Mouse (Mus musculus) midbrain, embryonic 15.5 days (tissue): ENCODE measurements around the gene Gabrb2. TPM values are rescaled to one million over a fixed set of nuclear protein-coding genes. Genes with fewer than 3 reads are reported as not detected.

Source experiments
- ATAC-seq: fragments of 200-750 bp; cut with Nextera tagmentation; replicated peaks from 2 replicates; pipeline ENCODE4 v1.8.0; 2017; ENCODE audit warnings: moderate TSS enrichment
- H3K27ac ChIP-seq: fragments of 300-500 bp; sonication (generic); 2 replicates; pipeline ENCODE4 v1.5.1; 2015; ENCODE audit warnings: mild to moderate bottlenecking, inconsistent platforms
- H3K27me3 ChIP-seq: fragments of 300-500 bp; sonication (generic); replicated peaks from 2 replicates; pipeline ENCODE4 v1.6.1; 2015; ENCODE audit warnings: inconsistent platforms
- H3K36me3 ChIP-seq: fragments of 300-500 bp; sonication (generic); replicated peaks from 2 replicates; pipeline ENCODE4 v1.6.1; 2015; ENCODE audit warnings: inconsistent platforms
- H3K4me1 ChIP-seq: fragments of 300-500 bp; sonication (generic); 2 replicates; pipeline ENCODE4 v1.6.1; 2015; ENCODE audit warnings: inconsistent platforms
- H3K4me2 ChIP-seq: fragments of 300-500 bp; sonication (generic); 2 replicates; pipeline ENCODE4 v1.6.1; 2015; ENCODE audit warnings: inconsistent platforms, mild to moderate bottlenecking, moderate library complexity
- H3K4me3 ChIP-seq: fragments of 300-500 bp; sonication (generic); 2 replicates; pipeline ENCODE4 v1.5.1; 2015; ENCODE audit warnings: mild to moderate bottlenecking, inconsistent platforms
- H3K9ac ChIP-seq: fragments of 300-500 bp; sonication (generic); 2 replicates; pipeline ENCODE4 v1.6.1; 2015; ENCODE audit warnings: mild to moderate bottlenecking, inconsistent platforms
- H3K9me3 ChIP-seq: fragments of 300-500 bp; sonication (generic); 2 replicates; pipeline ENCODE4 v1.6.1; 2016; ENCODE audit warnings: inconsistent platforms
- WGBS: fragments of 180-500 bp; shearing (Covaris S2); methylation state at CpG from one replicate; pipeline ENCODE4 v1.1.7; 2015; ENCODE audit warnings: mixed read lengths; 5-methylcytosine and 5-hydroxymethylcytosine counted together
- polyA plus RNA-seq: library from polyadenylated mRNA; unstranded; fragments of >200 nt; fragmentation: Nextera tagmentation; extraction: Ambion mirVana; gene quantifications from 2 replicates; pipeline ENCODE4 v1.2.1, GENCODE M21; 2015

The Gabrb2 gene
- polyA plus RNA-seq, 1 experiment from 2014 or later: 50.7 TPM

DNA sequence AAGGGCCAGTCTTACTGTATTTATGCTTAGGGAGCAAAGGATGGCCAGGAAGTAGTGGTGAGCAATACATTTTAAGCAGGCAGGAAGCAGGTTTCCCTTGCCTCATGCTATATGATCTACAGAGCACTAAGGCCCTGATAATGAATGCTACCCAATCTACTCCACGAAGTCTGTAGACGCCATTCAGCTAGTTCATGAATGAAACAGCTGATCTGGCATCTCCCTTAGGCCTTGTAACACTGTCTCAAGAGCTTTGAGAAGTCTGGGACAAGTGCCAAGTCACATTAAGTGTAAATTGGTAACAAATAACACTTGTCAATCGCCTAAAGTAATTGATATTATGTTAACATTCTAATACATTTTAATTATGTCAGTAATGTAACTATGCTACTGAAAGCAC lies 234.6 kb downstream of the Gabrb2 start:
- ATAC-seq: no peak

DNA sequence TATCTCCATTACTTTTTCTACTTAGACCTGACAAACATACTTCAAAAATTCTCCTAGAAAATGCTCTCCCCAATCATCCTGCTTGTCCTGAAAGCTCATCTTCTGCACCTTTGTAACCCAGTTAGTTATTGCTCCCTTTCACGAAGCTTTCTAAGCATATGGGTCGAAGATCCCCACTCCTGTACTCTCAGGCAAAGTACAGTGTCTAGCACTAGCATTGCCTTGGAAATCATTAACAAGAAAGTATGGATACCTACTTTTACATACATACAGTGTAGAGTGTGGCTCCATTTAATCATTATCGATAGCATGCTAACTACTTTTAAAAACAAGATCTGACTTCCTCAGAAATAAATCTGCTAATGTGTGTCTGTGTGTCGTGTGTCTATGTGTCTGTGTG lies 249.1 kb downstream of the Gabrb2 start:
- H3K4me2 ChIP-seq: no peak overlapping the region
- 92% methylated on average over 4 of the region's 4 CpGs for WGBS
- no peaks in the 10 kb centered on the region for H3K36me3 ChIP-seq
- no peak overlapping the region for H3K4me3 ChIP-seq
- no peak for ATAC-seq
- no peak overlapping the region for H3K9ac ChIP-seq
- no peak overlapping the region for H3K27ac ChIP-seq
- H3K27me3 ChIP-seq: no peaks in the 10 kb centered on the region
- no peaks in the 10 kb centered on the region for H3K9me3 ChIP-seq
- H3K4me1 ChIP-seq: no peaks in the 10 kb centered on the region

More for the DNA sequence above, 234.6 kb downstream of the Gabrb2 start:
- 36% methylated on average over 3 of the region's 3 CpGs for WGBS
- no peaks in the 10 kb centered on the region for H3K36me3 ChIP-seq
- no peaks in the 10 kb centered on the region for H3K27me3 ChIP-seq
- no peaks in the 10 kb centered on the region for H3K4me1 ChIP-seq
- H3K4me2 ChIP-seq: no peak overlapping the region
- no peak overlapping the region for H3K27ac ChIP-seq
- H3K4me3 ChIP-seq: no peak overlapping the region
- no peak overlapping the region for H3K9ac ChIP-seq
- H3K9me3 ChIP-seq: no peaks in the 10 kb centered on the region

Other genes starting within 250 kb of the Gabrb2 start
- 36.3 and 41.5 TPM in 2 replicates for gene Gabra1, start 236.8 kb upstream of the Gabrb2 start, polyA plus RNA-seq
- gene Gabra6, start 98.7 kb upstream of the Gabrb2 start, polyA plus RNA-seq: not detected in 2 replicates